Comparison of ENCODE assay signal across 21 mouse cellular contexts in the genomic region with DNA sequence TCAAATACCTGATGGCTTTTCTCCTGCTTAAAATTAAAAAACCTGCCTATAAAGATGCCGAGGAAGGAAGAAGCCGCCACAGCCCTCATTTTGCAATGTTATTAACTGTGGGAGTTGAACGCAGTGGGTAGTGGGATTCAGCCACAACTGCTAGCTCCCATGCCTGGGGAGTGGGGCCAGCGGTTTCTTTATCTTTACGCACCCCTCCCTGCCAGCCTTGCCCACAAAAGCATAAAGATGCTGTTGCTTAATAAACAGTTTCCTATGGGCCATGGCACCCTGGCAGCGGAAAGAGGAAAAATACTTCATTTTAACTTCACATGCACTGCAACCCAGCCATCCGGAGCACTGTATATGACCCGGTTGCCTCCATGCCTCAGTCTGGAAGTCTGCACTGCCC.
DNase-seq lines count a peak whose midpoint lies in the region; ATAC-seq and TF ChIP-seq lines count a peak whose summit lies in the region.
"Had no signal": no experiment of that assay in that cellular context is flagged by ENCODE, and none has a peak within 500 bp of the region (broad histone marks: within the 10 kb centered on the region; RNA-seq: fewer than 3 reads in every experiment).

No protein-coding gene starts in this region.

- DNase-seq in testis, postnatal 14 days (ENCODE audit: low spot score), result no peak
- no peak for DNase-seq in natural killer cell, adult 2 months (ENCODE audit: low spot score in 2 of 2)
- DNase-seq: adrenal gland, adult 2 months; adrenal gland, postnatal 10 days; adrenal gland, postnatal 25 days; cerebellum, adult 11 months; cerebellum, adult 18-20 months; cerebellum, adult 9-10 months; cerebellum, postnatal 10 days; cerebellum, postnatal 25 days; embryo, embryonic 11 days had no signal

- no peaks in the 10 kb centered on the region for H3K4me1 ChIP-seq in testis, adult 2 months (ENCODE audit: control insufficient read depth, insufficient read depth, low read length)
- no peaks in the 10 kb centered on the region for H3K4me1 ChIP-seq in hindbrain, embryonic 16.5 days (ENCODE audit: control insufficient read depth, insufficient read depth, low read depth, low read length)
- H3K4me1 ChIP-seq: embryonic facial prominence, embryonic 13.5 days; embryonic facial prominence, embryonic 15.5 days; forebrain, embryonic 10.5 days; forebrain, embryonic 12.5 days had no signal

- peak; percentile 76 for ATAC-seq in granulocyte monocyte progenitor cell, adult 5-6 weeks (replicated peaks; ENCODE audit: poor library complexity, severe bottlenecking)
- ATAC-seq in hindbrain, embryonic 16.5 days, result no peak
- ATAC-seq: forebrain, embryonic 14.5 days; forebrain, embryonic 16.5 days had no signal

- no peak overlapping the region for H3K4me2 ChIP-seq in hindbrain, embryonic 16.5 days (ENCODE audit: low read length)
- H3K4me2 ChIP-seq: embryonic facial prominence, embryonic 13.5 days; embryonic facial prominence, embryonic 15.5 days; forebrain, embryonic 12.5 days had no signal

- no peak overlapping the region for H3K27ac ChIP-seq in testis, adult 2 months (ENCODE audit: control insufficient read depth, insufficient read depth, low read depth, low read length)
- H3K27ac ChIP-seq in hindbrain, embryonic 16.5 days (ENCODE audit: low read depth, low read length), result no peak overlapping the region
- H3K27ac ChIP-seq: embryonic facial prominence, embryonic 13.5 days; embryonic facial prominence, embryonic 15.5 days; forebrain, embryonic 10.5 days; forebrain, embryonic 12.5 days had no signal

- no peaks in the 10 kb centered on the region for H3K27me3 ChIP-seq in testis, adult 2 months (ENCODE audit: control insufficient read depth, insufficient read depth, low read length)
- no peaks in the 10 kb centered on the region for H3K27me3 ChIP-seq in hindbrain, embryonic 16.5 days (replicated peaks; ENCODE audit: control insufficient read depth, insufficient read depth, low read length)
- H3K27me3 ChIP-seq: embryonic facial prominence, embryonic 15.5 days had no signal

- H3K9me3 ChIP-seq in hindbrain, embryonic 16.5 days (ENCODE audit: control insufficient read depth, low read length), result no peaks in the 10 kb centered on the region
- H3K9me3 ChIP-seq: embryonic facial prominence, embryonic 13.5 days; embryonic facial prominence, embryonic 15.5 days; forebrain, embryonic 10.5 days; forebrain, embryonic 12.5 days had no signal

- H3K4me3 ChIP-seq in testis, adult 2 months (ENCODE audit: control insufficient read depth, low read depth, low read length), result peak overlapping the region; percentile 32
- no peak overlapping the region for H3K4me3 ChIP-seq in hindbrain, embryonic 16.5 days (ENCODE audit: low read length)
- H3K4me3 ChIP-seq: embryonic facial prominence, embryonic 13.5 days; embryonic facial prominence, embryonic 15.5 days; erythroblast, embryonic 14.5 days; forebrain, embryonic 10.5 days; forebrain, embryonic 12.5 days had no signal

- no peak overlapping the region for H3K9ac ChIP-seq in hindbrain, embryonic 16.5 days (ENCODE audit: low read depth, low read length)
- H3K9ac ChIP-seq: embryonic facial prominence, embryonic 13.5 days; embryonic facial prominence, embryonic 15.5 days; forebrain, embryonic 12.5 days had no signal

- TF ChIP-seq POLR2A in testis, adult 2 months (IDR thresholded peaks at IDR 0.05; ENCODE audit: control insufficient read depth, low read depth, low read length), result no peak

- TF ChIP-seq CTCF in testis, adult 2 months (IDR thresholded peaks at IDR 0.05; ENCODE audit: control insufficient read depth, insufficient read depth, insufficient replicate concordance, low read depth, low read length), result no peak

- 76% methylated on average over 8 of the region's 8 CpGs for WGBS in hindbrain, embryonic 16.5 days

- no peaks in the 10 kb centered on the region for H3K36me3 ChIP-seq in testis, adult 2 months (ENCODE audit: control insufficient read depth, insufficient read depth, low read length)
- H3K36me3 ChIP-seq in hindbrain, embryonic 16.5 days (ENCODE audit: control insufficient read depth, insufficient read depth, low read length), result no peaks in the 10 kb centered on the region
- H3K36me3 ChIP-seq: embryonic facial prominence, embryonic 13.5 days; embryonic facial prominence, embryonic 15.5 days; forebrain, embryonic 10.5 days; forebrain, embryonic 12.5 days had no signal
